Mouse (Mus musculus) adrenal gland, postnatal 14 days (tissue): Measurements from ENCODE around the gene Ctrc. TPM values are rescaled to one million over a fixed set of nuclear protein-coding genes. Genes with fewer than 3 reads are reported as not detected.

Source experiments
- DNase-seq: peaks from one replicate; pipeline ENCODE4 v3.0.0; 2021; ENCODE audit warnings: mixed read lengths
- total RNA-seq: library from RNA; stranded (reverse); gene quantifications from 2 replicates; pipeline ENCODE4 v1.2.3, GENCODE M21; 2021

Ctrc gene
- total RNA-seq, 1 experiment from 2014 or later: not detected

DNA sequence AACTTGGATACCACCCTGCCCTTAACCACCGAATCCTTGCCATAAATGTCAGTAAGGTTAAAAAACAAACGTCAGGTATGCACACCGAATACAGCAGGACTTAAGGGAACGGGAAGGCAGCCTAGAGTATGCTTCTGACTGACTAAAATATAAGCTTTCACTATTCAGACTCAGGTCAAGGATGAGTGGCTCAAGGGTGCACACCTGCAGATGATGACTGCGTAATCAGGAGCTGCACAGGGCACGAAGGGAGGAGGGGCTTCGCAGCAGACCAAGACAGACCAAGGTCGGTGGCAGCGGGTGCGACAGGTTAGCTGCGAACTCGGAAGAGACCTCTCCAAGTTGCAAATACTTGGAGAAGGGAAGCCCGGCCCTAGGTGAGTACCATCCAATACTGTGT is 60.0 kb downstream of the Ctrc start:
- no peak for DNase-seq

DNA sequence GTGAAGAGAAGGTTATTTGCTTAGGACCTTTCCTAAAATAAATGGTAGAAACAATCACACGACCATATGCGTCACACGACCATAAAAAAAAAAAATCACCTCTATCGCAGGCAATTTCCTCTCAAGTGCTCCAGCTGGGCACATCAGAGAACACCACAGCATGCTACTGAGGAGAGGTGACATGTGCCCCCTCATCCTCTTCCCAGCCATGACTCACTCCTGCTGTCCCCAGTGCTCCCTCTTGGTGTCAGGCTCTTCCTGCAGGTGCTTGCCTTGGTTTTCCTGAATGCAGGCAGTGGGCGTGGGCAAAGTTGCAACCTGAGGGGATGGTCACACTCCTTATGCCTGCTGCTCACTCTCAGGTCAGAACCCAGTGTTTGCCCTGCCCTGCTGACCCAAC is 61.3 kb downstream of the Ctrc start:
- no peak for DNase-seq

DNA sequence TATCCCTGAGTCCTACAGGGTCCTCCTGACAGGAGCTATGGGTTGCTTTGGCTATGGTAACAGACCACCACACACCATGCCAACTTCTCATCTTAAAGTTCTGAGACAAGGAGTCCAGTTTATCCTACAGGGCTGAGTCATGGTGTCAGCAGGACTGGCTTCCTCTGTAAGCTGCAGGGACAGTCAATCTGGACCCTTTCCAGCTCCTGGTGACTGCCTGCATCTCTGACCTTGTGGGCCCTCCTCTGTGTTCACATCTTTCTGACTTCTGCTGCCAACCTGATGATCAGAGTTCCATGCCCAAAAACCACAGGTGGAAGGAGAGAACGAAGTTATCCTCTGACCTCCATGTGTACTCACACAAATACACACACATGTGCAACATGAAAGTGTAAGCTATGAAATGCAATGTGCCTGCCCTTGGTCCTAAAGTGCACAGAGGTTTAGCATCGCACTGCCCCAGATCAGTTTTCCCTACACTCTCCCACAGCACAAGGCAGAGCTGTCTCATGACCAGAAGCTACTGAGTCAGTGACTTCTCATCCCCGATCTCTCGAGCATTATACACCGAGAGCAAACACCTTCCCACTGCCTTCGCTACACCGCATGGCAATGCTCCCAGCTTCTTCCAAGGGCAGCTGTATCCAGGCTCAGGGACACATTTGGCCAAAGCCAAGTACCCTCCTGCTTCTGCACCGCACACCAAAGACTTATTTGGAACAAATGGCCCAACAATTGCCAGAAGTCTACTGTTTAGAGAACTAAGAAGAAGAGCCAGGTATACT is 64.8 kb downstream of the Ctrc start:
- peak; percentile 80 for DNase-seq

DNA sequence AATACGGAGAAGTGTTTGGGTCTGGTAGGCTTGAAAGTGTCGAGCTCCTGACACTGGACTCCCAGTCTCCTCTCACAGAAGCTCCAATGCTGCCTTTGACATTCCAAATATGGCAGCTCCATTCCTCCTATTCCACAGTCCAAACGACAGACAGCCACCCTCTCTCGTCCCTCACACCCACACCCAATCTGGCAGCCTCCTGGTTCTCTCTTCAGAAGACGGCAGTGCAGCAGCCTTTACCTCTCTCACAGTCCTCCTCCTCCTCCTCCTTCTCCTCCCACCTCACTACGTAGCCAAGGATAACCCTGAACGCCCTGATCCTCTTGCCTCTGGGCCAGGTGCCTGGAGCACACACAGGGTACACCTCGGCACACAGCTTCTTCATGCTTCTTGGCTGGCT is 66.3 kb downstream of the Ctrc start:
- DNase-seq: no peak

DNA sequence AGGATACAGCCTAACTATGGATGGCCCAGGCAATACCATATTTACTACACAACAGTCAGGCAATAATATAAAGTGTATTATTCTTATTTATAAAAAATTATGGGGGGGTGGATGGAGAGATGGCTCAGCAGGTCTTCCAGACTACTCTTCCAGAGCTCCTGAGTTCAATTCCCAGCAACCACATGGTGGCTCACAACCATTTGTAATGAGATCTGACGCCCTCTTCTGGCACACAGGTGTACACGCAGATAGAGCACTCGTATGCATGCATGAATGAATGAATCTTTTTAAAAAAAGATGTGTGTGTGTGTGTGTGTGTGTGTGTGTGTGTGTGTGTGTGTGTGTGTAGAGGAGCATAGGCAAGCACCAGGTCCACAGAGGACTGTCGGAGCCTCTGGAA is 73.1 kb downstream of the Ctrc start:
- DNase-seq: peak; percentile 0

DNA sequence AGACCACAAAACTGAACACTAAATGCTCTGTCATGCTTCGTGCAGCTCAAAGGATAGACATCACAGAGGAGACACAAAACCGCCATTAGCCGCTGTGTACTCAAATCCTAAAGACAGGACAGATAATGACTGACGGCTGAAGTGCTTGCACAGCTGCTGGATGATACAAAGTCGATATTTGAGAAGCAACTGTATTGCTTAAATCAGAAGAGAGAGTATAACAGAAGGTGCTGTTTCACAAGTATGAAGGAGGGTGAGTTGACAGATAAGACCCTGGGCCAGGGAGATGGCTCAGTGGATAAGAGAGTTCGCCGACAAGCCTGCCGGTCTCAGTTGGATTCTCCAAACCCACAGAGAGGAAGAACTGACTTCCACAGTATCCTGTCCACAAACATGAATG is 74.3 kb downstream of the Ctrc start:
- DNase-seq: no peak

DNA sequence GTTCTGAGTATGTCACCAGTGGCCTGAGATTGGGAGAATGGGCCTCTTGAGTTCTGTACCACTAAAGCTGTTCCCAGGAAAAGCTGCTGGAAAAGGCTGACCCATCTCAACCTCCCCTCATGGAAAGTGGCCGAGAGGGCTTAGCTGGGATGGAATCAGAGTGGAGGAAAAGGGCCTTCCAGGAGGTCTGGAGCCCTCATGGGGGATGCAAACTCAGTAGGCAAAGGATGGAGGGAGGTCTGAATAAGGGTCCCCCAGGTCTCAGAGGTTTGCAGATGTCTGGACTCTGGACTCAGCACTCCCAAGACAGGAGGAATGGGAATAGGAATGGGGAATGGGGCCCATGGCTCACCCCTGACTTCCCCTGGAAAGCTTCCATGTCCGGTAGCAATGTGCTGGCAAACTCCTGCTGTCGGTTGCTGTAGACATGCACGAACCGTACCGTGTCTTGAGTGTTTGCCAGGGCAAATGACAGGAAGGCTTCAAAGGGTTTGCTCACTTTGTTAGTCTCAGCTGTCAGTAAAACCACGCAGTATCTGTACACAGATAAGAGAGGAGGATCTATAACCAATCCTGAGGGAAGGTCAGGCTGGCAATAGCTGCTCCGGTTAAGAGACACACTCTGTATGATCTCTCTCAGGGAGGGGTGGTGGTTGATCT is 76.5 kb downstream of the Ctrc start:
- no peak for DNase-seq

DNA sequence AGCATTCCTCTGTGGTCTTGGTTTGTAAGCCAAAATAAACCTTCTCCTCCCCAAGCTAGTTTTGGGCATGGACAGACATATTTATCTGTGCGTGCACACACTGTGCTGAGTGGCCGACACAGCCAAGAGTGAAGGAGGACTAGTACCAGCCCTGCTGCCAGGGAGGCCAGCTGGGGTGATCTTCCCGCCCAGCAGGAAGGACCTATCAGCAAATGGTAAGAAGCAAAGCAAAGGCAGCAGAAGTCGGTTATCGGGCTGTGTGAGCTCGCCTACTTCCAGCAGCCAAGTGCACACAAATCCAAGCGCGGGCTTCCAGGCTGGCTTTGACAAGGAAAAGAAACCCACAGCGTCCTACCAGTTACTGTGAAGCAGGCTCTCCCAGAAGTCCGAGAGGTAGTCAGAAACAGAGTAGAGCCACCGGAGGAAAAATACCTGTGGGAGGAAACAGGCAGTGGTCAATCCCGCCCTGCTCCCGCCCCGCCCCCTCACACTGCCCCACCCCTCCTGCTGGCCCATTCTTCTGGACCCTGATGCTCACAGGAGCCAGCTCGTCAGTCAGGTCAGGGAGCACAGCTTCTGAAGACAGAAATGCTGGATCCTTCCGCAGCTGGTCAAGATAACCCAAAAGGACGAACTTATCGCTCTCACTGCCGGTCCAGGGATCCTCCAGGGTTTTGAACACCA is 78.7 kb downstream of the Ctrc start:
- no peak for DNase-seq

DNA sequence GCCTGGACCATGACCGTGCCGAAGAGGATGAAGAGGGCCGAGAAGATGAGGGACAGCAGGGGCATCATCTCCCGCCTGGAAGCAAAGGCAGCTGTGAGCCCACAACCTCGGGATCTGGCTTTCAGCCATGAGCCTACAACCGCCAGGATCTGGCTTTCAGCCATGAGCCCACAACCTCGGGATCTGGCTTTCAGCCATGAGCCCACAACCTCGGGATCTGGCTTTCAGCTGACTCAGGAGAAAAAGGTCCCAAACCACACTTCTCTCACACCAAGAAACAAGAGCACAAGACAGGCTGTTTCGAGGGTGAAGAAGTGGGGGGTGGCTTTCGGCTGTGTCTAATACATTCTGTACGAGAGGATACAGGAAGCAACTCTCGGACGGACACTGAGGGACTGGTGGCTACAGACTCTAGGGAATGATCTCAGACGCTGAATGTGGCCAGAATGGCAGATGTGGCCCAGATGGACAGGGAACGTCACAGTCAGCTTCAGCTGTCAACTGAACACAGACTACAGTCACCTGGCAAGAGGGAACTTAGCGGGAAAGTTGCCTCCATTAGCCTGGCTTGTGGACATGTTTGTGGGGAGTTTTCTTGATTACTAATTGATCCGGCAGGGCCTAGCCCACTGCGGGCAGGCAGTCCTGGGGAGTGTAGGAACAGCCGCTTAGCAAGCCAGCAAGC is 79.3 kb downstream of the Ctrc start:
- no peak for DNase-seq

DNA sequence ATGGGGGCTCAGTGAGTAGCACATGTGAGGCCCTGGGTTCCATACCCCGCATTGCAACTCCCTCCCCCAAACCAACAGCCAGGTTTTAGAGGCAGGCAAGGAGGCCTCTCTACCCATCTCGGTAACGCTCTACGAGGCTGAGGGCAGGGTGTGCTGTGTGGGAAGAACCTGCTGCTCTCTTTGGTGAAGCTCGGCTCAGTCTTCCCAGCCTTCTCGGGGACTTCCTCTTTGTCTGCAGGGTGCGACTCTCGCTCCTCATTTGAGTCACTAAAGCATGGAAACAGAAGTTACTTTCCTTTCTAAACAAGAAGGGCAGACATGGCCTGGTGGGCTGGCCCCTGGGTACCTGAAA is 79.9 kb downstream of the Ctrc start:
- no peak for DNase-seq

DNA sequence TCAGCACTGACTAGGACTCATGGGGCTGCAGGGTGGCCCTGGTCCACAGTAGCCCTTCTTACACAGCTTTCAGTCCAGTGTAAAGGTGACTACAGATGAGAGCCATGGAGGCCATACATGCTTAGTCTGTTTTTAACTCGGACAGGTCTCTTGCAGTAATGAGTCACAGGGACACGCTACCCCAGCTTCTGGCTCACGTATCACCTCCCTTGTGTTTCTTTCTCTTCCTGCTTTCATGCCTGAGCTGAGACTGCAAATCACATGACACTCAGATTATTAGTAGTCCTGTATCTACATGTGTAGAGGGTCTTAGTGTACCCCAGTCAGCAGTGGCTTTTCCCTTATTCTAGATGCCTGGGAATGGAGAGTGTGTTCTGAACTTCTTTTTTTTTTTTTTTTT is 81.2 kb downstream of the Ctrc start:
- no peak for DNase-seq

Other genes starting within 250 kb of the Ctrc start
- gene Fblim1, start 240.3 kb downstream of the Ctrc start, total RNA-seq: 11.0 and 13.2 TPM in 2 replicates
- gene Tmem82, start 227.7 kb downstream of the Ctrc start, total RNA-seq: 9.7 and 9.9 TPM in 2 replicates
- gene Slc25a34, start 222.5 kb downstream of the Ctrc start, total RNA-seq: 31.9 and 32.5 TPM in 2 replicates
- gene Plekhm2, start 181.5 kb downstream of the Ctrc start, total RNA-seq: 37.3 and 48.5 TPM in 2 replicates
- gene Rsc1a1, start 160.8 kb downstream of the Ctrc start, total RNA-seq: 1.5 and 3.3 TPM in 2 replicates
- gene Ddi2, start 122.9 kb downstream of the Ctrc start, total RNA-seq: 56.0 and 65.2 TPM in 2 replicates
- 13.4 and 32.2 TPM in 2 replicates for gene Agmat, start 99.7 kb downstream of the Ctrc start, total RNA-seq
- 16.6 and 20.7 TPM in 2 replicates for gene Dnajc16, start 55.4 kb downstream of the Ctrc start, total RNA-seq
- gene Casp9, start 52.7 kb downstream of the Ctrc start, total RNA-seq: 15.3 and 17.1 TPM in 2 replicates
- 0.56 TPM in 1 of 2 replicates, not detected in the other for gene Cela2a, start 20.2 kb downstream of the Ctrc start, total RNA-seq
- gene Efhd2, start 28.6 kb upstream of the Ctrc start, total RNA-seq: 21.4 and 28.2 TPM in 2 replicates
- 0.74 and 1.7 TPM in 2 replicates for gene Fhad1, start 168.7 kb upstream of the Ctrc start, total RNA-seq
- gene Tmem51, start 237.9 kb upstream of the Ctrc start, total RNA-seq: 4.9 and 7.6 TPM in 2 replicates